In genomic region chr17:12206248-12206647, GRCm38 (mm10) we compare ENCODE assay signal across 10 mouse cellular contexts.
DNase-seq lines count a peak whose midpoint lies in the region; ATAC-seq and TF ChIP-seq lines count a peak whose summit lies in the region.
"Had no signal": no experiment of that assay in that cellular context is flagged by ENCODE, and none has a peak within 500 bp of the region (broad histone marks: within the 10 kb centered on the region; RNA-seq: fewer than 3 reads in every experiment).

No protein-coding gene starts in this region.

- peak overlapping the region; percentile 45; the same call in 1 of the 2 replicates for H3K9ac ChIP-seq in heart, embryonic 13.5 days
- no peak overlapping the region; the same call in 1 of the 2 replicates for H3K9ac ChIP-seq in ES-Bruce4 (ENCODE audit: low read depth, poor library complexity, severe bottlenecking)
- H3K9ac ChIP-seq in liver, embryonic 15.5 days, result peak overlapping the region; percentile 76

- no peaks in the 10 kb centered on the region for H3K9me3 ChIP-seq in heart, embryonic 13.5 days
- no peaks in the 10 kb centered on the region for H3K9me3 ChIP-seq in ES-Bruce4 (replicated peaks; ENCODE audit: control insufficient read depth, insufficient read depth, low read length, poor library complexity, severe bottlenecking)
- H3K9me3 ChIP-seq in erythroblast, embryonic 14.5 days (ENCODE audit: control insufficient read depth, low read length), result no peaks in the 10 kb centered on the region
- H3K9me3 ChIP-seq in liver, embryonic 15.5 days (replicated peaks), result no peaks in the 10 kb centered on the region

- H3K4me2 ChIP-seq in heart, embryonic 13.5 days, result peak overlapping the region; percentile 38
- H3K4me2 ChIP-seq in liver, embryonic 15.5 days, result peak overlapping the region; percentile 72

- no peak overlapping the region for H3K4me3 ChIP-seq in heart, embryonic 13.5 days
- H3K4me3 ChIP-seq in ES-Bruce4 (ENCODE audit: low read depth, low read length), result no peak overlapping the region
- peak overlapping the region; percentile 50 for H3K4me3 ChIP-seq in erythroblast, embryonic 14.5 days (replicated peaks)
- peak overlapping the region; percentile 35 for H3K4me3 ChIP-seq in liver, embryonic 15.5 days (replicated peaks)
- no peak overlapping the region for H3K4me3 ChIP-seq in left cerebral cortex, adult 2 months
- no peak overlapping the region for H3K4me3 ChIP-seq in lung, adult 2 months (replicated peaks; ENCODE audit: extremely low read depth, low read depth, low read length)

- peaks cover 11% of the 10 kb centered on the region; the same call in 1 of the 2 replicates for H3K36me3 ChIP-seq in heart, embryonic 13.5 days
- H3K36me3 ChIP-seq in ES-Bruce4 (ENCODE audit: control insufficient read depth, insufficient read depth, low read length, poor library complexity, severe bottlenecking), result peaks cover 2% of the 10 kb centered on the region; the same call in 1 of the 2 replicates
- H3K36me3 ChIP-seq in erythroblast, embryonic 14.5 days (ENCODE audit: control insufficient read depth), result peaks cover 88% of the 10 kb centered on the region
- peaks cover 31% of the 10 kb centered on the region for H3K36me3 ChIP-seq in liver, embryonic 15.5 days (replicated peaks)

- no peak for ATAC-seq in heart, embryonic 13.5 days (ENCODE audit: extremely low read depth, insufficient number of reproducible peaks, low FRiP score, low TSS enrichment)
- ATAC-seq in liver, embryonic 15.5 days (ENCODE audit: insufficient read depth), result peak; percentile 36
- ATAC-seq: forebrain, embryonic 16.5 days had no signal

- no peak for TF ChIP-seq EP300 in ES-Bruce4 (IDR thresholded peaks at IDR 0.05; ENCODE audit: insufficient read depth, low read depth, low read length)

- no peaks in the 10 kb centered on the region for H3K27me3 ChIP-seq in heart, embryonic 13.5 days (replicated peaks)
- H3K27me3 ChIP-seq in ES-Bruce4 (ENCODE audit: control insufficient read depth, insufficient read depth, low read length, poor library complexity, severe bottlenecking), result no peaks in the 10 kb centered on the region
- no peaks in the 10 kb centered on the region for H3K27me3 ChIP-seq in erythroblast, embryonic 14.5 days (ENCODE audit: control insufficient read depth)
- H3K27me3 ChIP-seq in liver, embryonic 15.5 days, result no peaks in the 10 kb centered on the region

- intact Hi-C loops in left cerebral cortex, adult 2 months (cut with DNase I), result no loop called here

- DNase-seq in heart, postnatal 4 days, result no peak
- no peak for DNase-seq in adrenal gland, adult (ENCODE audit: inconsistent age in 2 of 2, low spot score in 1 of 2)
- no peak for DNase-seq in left cerebral cortex, adult 2 months (ENCODE audit: extremely low spot score in 1 of 2, low spot score in 2 of 2)
- DNase-seq in lung, adult 2 months, result no peak
- DNase-seq: kidney, adult 9 months had no signal

- peaks cover 52% of the 10 kb centered on the region for H3K4me1 ChIP-seq in heart, embryonic 13.5 days
- peaks cover 25% of the 10 kb centered on the region for H3K4me1 ChIP-seq in ES-Bruce4 (ENCODE audit: control insufficient read depth, insufficient read depth, low read length)
- peaks cover 100% of the 10 kb centered on the region for H3K4me1 ChIP-seq in erythroblast, embryonic 14.5 days (ENCODE audit: control insufficient read depth)
- H3K4me1 ChIP-seq in liver, embryonic 15.5 days (replicated peaks), result peaks cover 96% of the 10 kb centered on the region
- peaks cover 7% of the 10 kb centered on the region for H3K4me1 ChIP-seq in lung, adult 2 months (ENCODE audit: control insufficient read depth, insufficient read depth, low read length)

- 40% methylated on average over 3 of the region's 3 CpGs for WGBS in heart, embryonic 13.5 days
- 13% methylated on average over 3 of the region's 3 CpGs for WGBS in liver, embryonic 15.5 days (ENCODE audit: insufficient replicate concordance)
- WGBS in lung, adult 2 months, result 50% methylated on average over 3 of the region's 3 CpGs

- H3K27ac ChIP-seq in heart, embryonic 13.5 days (replicated peaks), result peak overlapping the region; percentile 80
- H3K27ac ChIP-seq in ES-Bruce4 (ENCODE audit: insufficient read depth, low read length), result peak overlapping the region; percentile 90
- H3K27ac ChIP-seq in liver, embryonic 15.5 days (replicated peaks), result peak overlapping the region; percentile 100
- no peak overlapping the region for H3K27ac ChIP-seq in left cerebral cortex, adult 2 months

- no peak for TF ChIP-seq CTCF in ES-Bruce4 (IDR thresholded peaks at IDR 0.05; ENCODE audit: low read depth, low read length)
- TF ChIP-seq CTCF in left cerebral cortex, adult 2 months (IDR thresholded peaks at IDR 0.05), result no peak
- no peak for TF ChIP-seq CTCF in lung, adult 2 months (IDR thresholded peaks at IDR 0.05; ENCODE audit: insufficient read depth, low read length)

- TF ChIP-seq POLR2A in ES-Bruce4 (IDR thresholded peaks at IDR 0.05; ENCODE audit: insufficient read depth, low read length), result no peak
- TF ChIP-seq POLR2A in lung, adult 2 months (IDR thresholded peaks at IDR 0.05; ENCODE audit: borderline replicate concordance, extremely low read depth, low read depth, low read length), result no peak

Comparison
In these comparisons a context has a peak if more than half of its experiments do, and no peak if none do; other contexts are left out.
1. H3K4me3 ChIP-seq: peak in erythroblast, embryonic 14.5 days (single experiment) and liver, embryonic 15.5 days (single experiment); none in heart, embryonic 13.5 days (single experiment), ES-Bruce4 (single experiment), left cerebral cortex, adult 2 months (single experiment) and lung, adult 2 months (single experiment).